Mouse (Mus musculus) testis, adult 2 months (tissue): ENCODE measurements around the gene Ankrd65.

Experiments used
- CTCF ChIP-seq: fragments of 200-500 bp; IDR thresholded peaks from 2 replicates; pipeline ENCODE4 v1.5.1; 2012; ENCODE audit warnings: low read depth, mild to moderate bottlenecking, inconsistent platforms, low read length, moderate library complexity; ENCODE audit not compliant: control insufficient read depth, insufficient read depth, insufficient replicate concordance
- POLR2A ChIP-seq: fragments of 200-500 bp; IDR thresholded peaks from 2 replicates; pipeline ENCODE4 v1.6.1; 2012; ENCODE audit warnings: low read depth, mild to moderate bottlenecking, inconsistent platforms, low read length, moderate library complexity; ENCODE audit not compliant: control insufficient read depth

- no peak for TF ChIP-seq CTCF
- no peak for TF ChIP-seq POLR2A
Observed at GRCm38 (mm10) chr4:155773335-155774078, 16.7 kb upstream of the Ankrd65 start.
